Mouse (Mus musculus): Measurements from ENCODE around the gene Tmub2. TPM values are rescaled to one million over a fixed set of nuclear protein-coding genes. Genes with fewer than 3 reads are reported as not detected.

The Tmub2 gene
- polyA plus RNA-seq, 1 experiment from 2014 or later = 40.9 TPM

DNA sequence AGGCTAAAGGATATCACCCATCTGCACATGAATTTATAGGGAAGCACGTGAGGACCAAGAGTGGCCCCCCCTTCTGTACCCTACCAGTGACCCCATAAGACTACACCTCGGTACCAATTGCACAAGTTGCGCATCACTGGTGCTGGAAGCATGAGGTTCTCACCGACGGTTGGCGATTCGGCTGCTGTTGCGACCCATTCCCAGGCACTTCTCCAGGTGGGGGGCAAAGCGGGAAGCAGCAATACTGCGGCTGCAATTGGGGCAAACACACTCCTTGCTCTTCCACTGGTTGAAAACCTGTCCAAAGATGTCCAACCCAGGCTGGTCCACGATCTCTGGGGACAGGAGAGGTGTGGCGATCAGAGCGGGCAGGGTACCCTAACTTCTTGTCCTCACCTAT lies 9.2 kb downstream of the Tmub2 start:
- no peaks in the 10 kb centered on the region for H3K9me3 ChIP-seq (replicated peaks; ENCODE audit: control insufficient read depth, low read length)
- H3K9ac ChIP-seq (replicated peaks; ENCODE audit: low read length) = no peak overlapping the region
- H3K36me3 ChIP-seq (replicated peaks; ENCODE audit: control insufficient read depth, insufficient read depth, low read depth, low read length) = peaks cover 9% of the 10 kb centered on the region
- WGBS = 97% methylated on average over 13 of the region's 13 CpGs
- no peak for ATAC-seq (replicated peaks; ENCODE audit: insufficient number of reproducible peaks, low FRiP score, low TSS enrichment, low read depth)
- no peak for DNase-seq (ENCODE audit: low spot score)
- H3K27me3 ChIP-seq (ENCODE audit: control insufficient read depth, insufficient read depth, low read length) = no peaks in the 10 kb centered on the region
- no peak overlapping the region for H3K27ac ChIP-seq (replicated peaks; ENCODE audit: low read depth, low read length)
- peaks cover 6% of the 10 kb centered on the region; the same call in 1 of the 2 replicates for H3K4me1 ChIP-seq (ENCODE audit: control insufficient read depth, insufficient read depth, low read length)
- no peak overlapping the region for H3K4me2 ChIP-seq (ENCODE audit: low read depth, low read length)
- no peak overlapping the region for H3K4me3 ChIP-seq (ENCODE audit: low read depth, low read length)

DNA sequence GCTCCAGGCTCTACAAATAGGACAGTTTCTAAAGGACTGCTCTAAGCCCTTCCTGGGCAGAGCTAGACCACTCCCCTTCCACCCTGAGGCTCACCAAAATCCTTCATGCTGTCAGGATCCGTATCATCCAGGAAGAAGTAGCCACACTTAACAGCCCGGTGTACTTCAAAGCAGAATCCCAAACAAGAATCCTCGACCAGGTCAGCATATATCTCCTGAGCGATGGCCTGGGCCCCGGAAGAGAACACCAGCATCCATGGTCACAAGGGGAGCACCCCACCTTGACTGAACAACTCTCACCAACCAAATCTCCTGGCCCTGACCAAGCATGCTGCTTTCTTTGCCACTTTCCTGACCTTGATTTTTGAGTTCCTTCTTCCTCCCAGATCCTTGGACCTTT lies 9.7 kb downstream of the Tmub2 start:
- Histone ChIP-seq H3K4me2 (ENCODE audit: low read depth, low read length) (peak overlapping the region; percentile 4), H3K4me3 (ENCODE audit: low read depth, low read length) (0 out of 2 replicates have a peak overlapping the region, but pooled peaks have one; percentile 6), H3K9ac (replicated peaks; ENCODE audit: low read length) (peak overlapping the region; percentile 89; the same call in 1 of the 2 replicates), H3K4me1 (ENCODE audit: control insufficient read depth, insufficient read depth, low read length) (peaks cover 6% of the 10 kb centered on the region; the same call in 1 of the 2 replicates), H3K27ac (replicated peaks; ENCODE audit: low read depth, low read length) (no peak overlapping the region), H3K36me3 (replicated peaks; ENCODE audit: control insufficient read depth, insufficient read depth, low read depth, low read length) (peaks cover 9% of the 10 kb centered on the region), H3K9me3 (replicated peaks; ENCODE audit: control insufficient read depth, low read length) (no peaks in the 10 kb centered on the region), H3K27me3 (ENCODE audit: control insufficient read depth, insufficient read depth, low read length) (no peaks in the 10 kb centered on the region)
- no peak for ATAC-seq (replicated peaks; ENCODE audit: insufficient number of reproducible peaks, low FRiP score, low TSS enrichment, low read depth)
- no peak for DNase-seq (ENCODE audit: low spot score)
- 79% methylated on average over 5 of the region's 5 CpGs for WGBS

DNA sequence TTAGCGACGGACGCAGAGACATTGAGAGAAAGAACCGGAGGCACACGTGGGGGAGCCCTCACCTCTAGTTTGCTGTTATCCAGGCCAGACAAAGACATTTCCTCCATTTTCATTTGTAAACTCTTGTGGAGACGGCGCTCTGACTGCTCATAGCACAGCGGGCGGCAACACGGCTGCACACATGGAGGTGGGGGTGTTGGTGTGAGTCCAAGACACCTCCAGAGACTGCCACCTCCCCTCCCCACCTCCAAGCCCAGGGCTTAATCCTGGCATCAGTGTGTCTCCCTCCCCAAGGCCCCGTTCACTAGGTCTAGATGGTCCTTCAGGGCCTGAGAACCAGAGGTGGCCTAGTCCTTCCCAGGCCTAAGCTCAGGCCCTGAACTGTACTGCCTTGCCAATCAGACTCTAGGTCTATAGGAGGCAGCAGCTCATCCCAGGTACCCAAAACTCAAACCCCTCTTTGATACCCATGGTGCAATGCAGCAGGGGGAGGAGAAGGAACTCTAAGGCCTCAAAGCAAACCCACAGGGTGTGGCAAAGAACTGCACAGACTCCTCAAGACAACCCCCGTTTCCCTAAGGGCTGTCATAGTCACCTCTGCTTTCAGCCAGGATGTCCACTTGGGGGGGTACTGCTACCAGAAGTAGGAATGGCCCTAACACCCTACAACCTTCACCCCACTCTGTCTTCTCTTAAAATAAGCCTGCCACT lies 10.3 kb downstream of the Tmub2 start:
- Histone ChIP-seq H3K9me3 (replicated peaks; ENCODE audit: control insufficient read depth, low read length) (no peaks in the 10 kb centered on the region), H3K4me2 (ENCODE audit: low read depth, low read length) (peak overlapping the region; percentile 87), H3K27me3 (ENCODE audit: control insufficient read depth, insufficient read depth, low read length) (no peaks in the 10 kb centered on the region), H3K9ac (replicated peaks; ENCODE audit: low read length) (peak overlapping the region; percentile 89), H3K4me3 (ENCODE audit: low read depth, low read length) (peak overlapping the region; percentile 96), H3K36me3 (replicated peaks; ENCODE audit: control insufficient read depth, insufficient read depth, low read depth, low read length) (peaks cover 9% of the 10 kb centered on the region), H3K4me1 (ENCODE audit: control insufficient read depth, insufficient read depth, low read length) (peaks cover 6% of the 10 kb centered on the region; the same call in 1 of the 2 replicates), H3K27ac (replicated peaks; ENCODE audit: low read depth, low read length) (peak overlapping the region; percentile 99)
- no peak for ATAC-seq (replicated peaks; ENCODE audit: insufficient number of reproducible peaks, low FRiP score, low TSS enrichment, low read depth)
- 79% methylated on average over 12 of the region's 12 CpGs for WGBS
- DNase-seq (ENCODE audit: low spot score) = peak; percentile 38

DNA sequence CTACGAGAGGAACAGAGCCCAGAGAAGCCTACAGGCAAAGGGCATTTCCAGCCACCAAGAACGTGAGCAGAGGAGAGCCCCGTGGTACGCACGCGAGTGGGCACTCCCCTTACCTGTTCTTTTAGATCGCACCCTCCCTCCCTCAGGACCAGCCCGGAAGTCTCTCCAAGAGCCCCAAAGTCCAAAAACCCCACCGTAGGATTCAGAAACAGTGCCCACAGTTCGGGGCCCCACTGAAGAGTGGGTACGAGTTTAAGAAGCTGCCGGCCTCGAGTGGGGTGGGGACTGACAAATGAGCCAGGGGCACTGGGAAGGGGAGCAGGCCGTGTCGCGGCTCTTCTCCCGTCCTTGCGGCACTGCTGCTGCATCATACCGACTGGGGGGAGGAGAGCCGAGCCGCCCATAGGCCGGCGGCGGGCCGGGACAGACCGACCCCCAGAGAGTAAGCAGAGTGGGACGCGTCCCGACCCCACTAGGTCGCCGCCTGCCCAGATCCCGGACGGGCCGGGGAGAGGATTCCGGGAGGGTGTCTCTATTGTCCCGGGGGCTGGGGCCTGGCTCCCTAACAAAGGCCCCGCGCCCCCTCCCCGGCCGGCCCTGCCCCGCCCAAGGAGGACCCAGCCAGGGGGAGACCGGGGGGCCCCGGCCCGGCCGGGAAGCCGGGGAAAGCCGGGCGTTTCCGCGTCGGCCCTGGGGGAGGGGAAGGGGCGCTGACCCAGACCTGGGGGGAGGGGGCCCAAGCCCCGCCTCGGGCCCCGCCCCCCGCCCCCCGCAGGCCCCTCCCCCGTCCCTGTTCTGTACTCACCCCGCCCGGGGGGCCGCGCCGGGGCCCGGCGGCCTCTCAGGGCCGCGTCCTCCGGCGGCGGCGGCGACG lies 11.1 kb downstream of the Tmub2 start:
- Histone ChIP-seq H3K27me3 (ENCODE audit: control insufficient read depth, insufficient read depth, low read length) (no peaks in the 10 kb centered on the region), H3K36me3 (replicated peaks; ENCODE audit: control insufficient read depth, insufficient read depth, low read depth, low read length) (peaks cover 7% of the 10 kb centered on the region), H3K4me3 (ENCODE audit: low read depth, low read length) (peak overlapping the region; percentile 96), H3K27ac (replicated peaks; ENCODE audit: low read depth, low read length) (peak overlapping the region; percentile 99), H3K4me2 (ENCODE audit: low read depth, low read length) (peak overlapping the region; percentile 87), H3K4me1 (ENCODE audit: control insufficient read depth, insufficient read depth, low read length) (peaks cover 6% of the 10 kb centered on the region; the same call in 1 of the 2 replicates), H3K9ac (replicated peaks; ENCODE audit: low read length) (peak overlapping the region; percentile 89), H3K9me3 (replicated peaks; ENCODE audit: control insufficient read depth, low read length) (no peaks in the 10 kb centered on the region)
- DNase-seq (ENCODE audit: low spot score) (peak; percentile 82), ATAC-seq (replicated peaks; ENCODE audit: insufficient number of reproducible peaks, low FRiP score, low TSS enrichment, low read depth) (peak; percentile 56)
- under 1% methylated on average over 40 of the region's 73 CpGs for WGBS

DNA sequence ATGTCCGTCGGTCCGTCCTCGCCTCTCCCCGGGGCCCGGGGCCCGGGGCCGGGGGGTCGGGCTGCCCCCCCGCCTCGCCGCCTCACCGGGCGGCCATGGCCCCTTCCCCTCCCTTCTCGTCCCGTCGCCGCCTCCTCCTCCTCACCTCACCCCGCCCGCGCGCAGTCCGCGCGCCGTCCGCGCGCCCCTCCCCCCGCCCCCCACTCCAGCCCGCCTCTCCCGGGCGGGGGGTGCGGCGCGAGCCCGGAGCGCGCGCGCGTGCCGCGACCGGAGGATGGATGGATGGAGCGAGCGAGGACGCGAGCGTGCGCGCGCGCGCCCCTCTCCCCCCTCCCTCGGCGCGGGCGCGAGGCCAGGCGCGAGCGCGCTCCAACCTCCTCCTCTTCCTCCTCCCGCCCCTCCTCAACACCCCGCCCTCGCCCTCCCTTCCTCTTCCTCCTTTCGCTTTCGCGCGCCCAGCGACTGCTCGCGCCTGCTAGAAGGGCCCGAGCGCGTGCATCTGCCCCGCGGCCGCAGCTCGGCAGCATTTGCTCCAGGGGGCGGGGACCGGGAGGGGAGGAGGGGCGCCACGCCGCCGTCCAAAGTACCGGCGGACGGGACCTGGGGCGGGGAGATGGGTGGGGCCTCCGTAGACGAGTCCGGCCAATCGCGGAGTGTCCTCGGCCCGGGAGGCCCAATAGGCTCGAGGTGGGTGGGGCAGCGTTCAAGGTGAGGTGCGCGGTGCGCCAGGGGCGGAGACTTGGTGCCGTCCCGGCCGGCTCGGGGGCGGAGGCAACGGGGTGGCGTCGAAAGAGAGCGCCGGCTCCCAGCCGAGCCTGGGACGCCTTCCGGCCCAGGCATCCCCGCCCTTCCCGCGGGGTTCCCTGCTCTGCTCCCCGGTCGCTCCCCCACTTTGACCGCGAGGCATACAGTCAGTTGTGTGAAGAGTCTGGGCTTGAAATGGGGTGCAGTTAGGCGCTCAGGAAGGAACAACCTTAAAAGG lies 12.1 kb downstream of the Tmub2 start, which contains the start of gene Atxn7l3:
Atxn7l3 (minus strand) TSS at position 141 of the 982 bp plus-strand sequence.
- Histone ChIP-seq H3K4me3 (ENCODE audit: low read depth, low read length) (peak within 1 kb of the TSS; percentile 96), H3K27me3 (ENCODE audit: control insufficient read depth, insufficient read depth, low read length) (no peaks in the 10 kb centered on the region), H3K4me1 (ENCODE audit: control insufficient read depth, insufficient read depth, low read length) (peaks cover 6% of the 10 kb centered on the region; the same call in 1 of the 2 replicates), H3K4me2 (ENCODE audit: low read depth, low read length) (peak within 1 kb of the TSS; percentile 87), H3K36me3 (replicated peaks; ENCODE audit: control insufficient read depth, insufficient read depth, low read depth, low read length) (peaks cover under 1% of the 10 kb centered on the region), H3K9ac (replicated peaks; ENCODE audit: low read length) (peak within 1 kb of the TSS; percentile 89), H3K27ac (replicated peaks; ENCODE audit: low read depth, low read length) (peak within 1 kb of the TSS; percentile 99), H3K9me3 (replicated peaks; ENCODE audit: control insufficient read depth, low read length) (no peaks in the 10 kb centered on the region)
- 0% methylated on average over 63 of the region's 125 CpGs for WGBS
- ATAC-seq (replicated peaks; ENCODE audit: insufficient number of reproducible peaks, low FRiP score, low TSS enrichment, low read depth) = peak; percentile 82
- peak; percentile 99 for DNase-seq (ENCODE audit: low spot score)

DNA sequence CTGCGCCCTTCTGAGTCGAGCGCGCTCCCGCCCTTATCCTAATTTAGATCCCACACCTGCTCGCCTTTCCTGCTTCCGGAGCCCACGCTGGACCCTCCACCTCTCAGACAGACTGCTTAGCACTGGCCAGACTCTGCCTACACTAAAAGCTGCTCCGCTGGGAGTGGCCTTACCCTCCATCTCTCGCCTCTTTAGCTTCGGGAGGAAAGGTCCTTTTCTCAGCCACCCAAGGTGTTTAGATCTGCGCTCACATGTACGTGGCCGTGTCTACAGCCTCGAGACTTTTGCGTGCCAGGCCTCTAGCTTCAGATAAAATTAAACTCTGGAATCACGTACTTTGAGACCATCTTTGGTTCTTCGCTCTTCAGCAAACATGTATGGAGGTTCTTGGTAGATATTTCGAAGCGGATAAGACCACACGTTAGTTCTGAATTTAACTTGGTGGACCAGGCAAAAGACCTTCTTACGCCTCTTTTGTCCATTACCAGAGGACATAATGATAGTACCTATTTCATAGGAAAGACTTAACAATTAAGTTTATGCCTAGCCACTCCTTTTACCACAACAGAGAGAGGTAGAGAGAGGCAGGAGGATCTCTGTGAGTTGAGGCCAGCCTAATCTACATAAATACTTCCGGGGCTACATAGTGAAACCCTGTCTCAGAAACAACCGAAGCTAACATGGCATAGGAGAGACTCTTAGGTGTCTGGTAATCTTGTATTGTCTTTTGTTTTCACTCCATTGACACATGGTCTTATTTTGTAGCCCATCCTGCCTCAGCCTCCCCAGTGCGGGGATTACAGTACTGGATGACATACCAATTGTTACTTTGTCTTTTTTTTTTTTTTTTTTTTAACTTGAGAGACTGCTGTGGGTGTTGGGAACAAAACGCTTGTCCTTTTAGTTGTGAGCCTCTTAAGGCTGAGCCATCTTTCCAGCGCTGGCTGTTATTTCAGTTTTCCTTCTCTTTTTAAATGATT lies 13.1 kb downstream of the Tmub2 start:
- Histone ChIP-seq H3K4me1 (ENCODE audit: control insufficient read depth, insufficient read depth, low read length) (peaks cover 6% of the 10 kb centered on the region; the same call in 1 of the 2 replicates), H3K9ac (replicated peaks; ENCODE audit: low read length) (peak overlapping the region; percentile 57), H3K4me3 (ENCODE audit: low read depth, low read length) (peak overlapping the region; percentile 96), H3K27ac (replicated peaks; ENCODE audit: low read depth, low read length) (peak overlapping the region; percentile 99), H3K9me3 (replicated peaks; ENCODE audit: control insufficient read depth, low read length) (no peaks in the 10 kb centered on the region), H3K36me3 (replicated peaks; ENCODE audit: control insufficient read depth, insufficient read depth, low read depth, low read length) (no peaks in the 10 kb centered on the region; the same call in 1 of the 2 replicates), H3K4me2 (ENCODE audit: low read depth, low read length) (peak overlapping the region; percentile 87), H3K27me3 (ENCODE audit: control insufficient read depth, insufficient read depth, low read length) (no peaks in the 10 kb centered on the region)
- 27% methylated on average over 27 of the region's 27 CpGs for WGBS
- ATAC-seq (replicated peaks; ENCODE audit: insufficient number of reproducible peaks, low FRiP score, low TSS enrichment, low read depth) (peak; percentile 20), DNase-seq (ENCODE audit: low spot score) (peak; percentile 19)
